Mouse (Mus musculus) spleen, adult 12 weeks (tissue): Measurements from ENCODE around the gene Nodal.
A peak's percentile ranks its signal among the peaks of the same experiment; 100 is the strongest.

Experiments
- DNase-seq: peaks from one replicate; pipeline ENCODE4 v3.0.0; 2022; ENCODE audit warnings: low spot score

Nodal gene

GRCm38 (mm10) chr10:61398125-61398524 lies 19.6 kb upstream of the Nodal start:
- no peak for DNase-seq

DNA sequence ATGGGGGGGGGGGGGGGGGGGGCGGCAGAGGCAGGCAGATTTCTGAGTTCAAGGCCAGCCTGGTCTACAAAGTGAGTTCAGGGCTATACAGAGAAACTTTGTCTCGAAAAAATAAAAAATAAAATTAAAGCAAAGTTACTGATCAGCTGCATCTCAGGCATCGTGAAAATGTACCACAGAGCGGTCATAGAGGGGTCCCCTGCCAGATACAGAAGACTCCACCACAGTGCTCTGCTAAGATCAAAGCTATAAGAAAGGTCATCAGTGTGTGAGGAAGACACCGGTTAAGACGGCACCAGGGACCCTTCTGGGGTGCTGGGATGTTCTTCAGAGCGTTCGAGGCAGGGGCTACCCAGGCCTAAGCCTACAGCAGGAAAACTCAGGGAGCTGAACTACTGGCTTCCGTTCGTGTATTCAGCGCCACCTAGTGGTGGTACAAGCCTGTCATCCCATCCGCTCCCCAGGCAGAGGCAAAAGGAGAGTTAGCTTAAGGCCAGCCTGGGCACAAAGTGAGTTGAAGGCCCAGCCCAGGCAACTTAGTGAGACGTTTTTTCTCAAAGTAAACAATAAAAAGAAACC lies 18.5 kb upstream of the Nodal start:
- DNase-seq: peak; percentile 50

DNA sequence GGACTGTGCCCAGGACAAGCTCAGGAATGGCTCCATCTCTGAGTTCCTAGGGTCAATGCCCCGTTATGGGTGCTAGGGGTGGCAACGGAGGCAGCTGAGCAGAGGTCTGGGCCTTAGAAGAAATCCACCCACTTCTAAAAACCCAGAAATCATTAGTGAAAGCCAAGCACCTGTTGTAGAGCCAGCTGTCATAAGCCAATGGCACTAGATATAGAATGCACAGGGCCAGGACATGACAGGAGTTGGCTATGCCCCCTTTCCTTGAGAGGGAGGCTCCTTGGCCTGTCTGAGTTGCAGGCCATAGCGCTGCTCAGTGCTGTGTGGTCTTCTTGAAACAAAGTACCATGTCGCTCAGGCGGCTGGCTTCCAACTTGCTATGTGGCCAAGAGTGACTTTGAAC lies 17.4 kb upstream of the Nodal start:
- DNase-seq: no peak

GRCm38 (mm10) chr10:61402480-61402879 lies 15.3 kb upstream of the Nodal start:
- no peak for DNase-seq

DNA sequence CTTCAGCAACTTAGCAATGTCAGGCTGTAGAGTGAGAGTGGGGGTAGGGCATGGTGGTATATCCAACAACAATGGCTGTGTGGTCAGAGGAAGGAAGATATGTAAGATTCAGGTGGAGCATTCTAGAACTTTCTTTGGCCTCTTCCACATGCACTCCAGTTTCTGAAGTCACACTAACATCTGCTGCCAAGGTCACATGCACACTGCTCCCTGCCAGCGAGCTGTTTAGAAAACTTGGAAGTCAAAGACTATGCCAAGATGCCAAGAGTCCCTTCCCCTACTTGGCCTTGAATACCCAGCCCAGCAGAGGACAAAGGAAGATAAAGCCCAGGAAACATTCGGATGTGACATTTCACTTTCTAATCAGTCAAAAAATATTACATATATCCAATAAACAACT lies 14.9 kb upstream of the Nodal start:
- DNase-seq: no peak

- DNase-seq: no peak
Observed at GRCm38 (mm10) chr10:61405958-61406357, 11.8 kb upstream of the Nodal start.

- DNase-seq: no peak
Observed at GRCm38 (mm10) chr10:61409776-61410175, 8.0 kb upstream of the Nodal start.

GRCm38 (mm10) chr10:61410193-61410592 lies 7.6 kb upstream of the Nodal start:
- no peak for DNase-seq

DNA sequence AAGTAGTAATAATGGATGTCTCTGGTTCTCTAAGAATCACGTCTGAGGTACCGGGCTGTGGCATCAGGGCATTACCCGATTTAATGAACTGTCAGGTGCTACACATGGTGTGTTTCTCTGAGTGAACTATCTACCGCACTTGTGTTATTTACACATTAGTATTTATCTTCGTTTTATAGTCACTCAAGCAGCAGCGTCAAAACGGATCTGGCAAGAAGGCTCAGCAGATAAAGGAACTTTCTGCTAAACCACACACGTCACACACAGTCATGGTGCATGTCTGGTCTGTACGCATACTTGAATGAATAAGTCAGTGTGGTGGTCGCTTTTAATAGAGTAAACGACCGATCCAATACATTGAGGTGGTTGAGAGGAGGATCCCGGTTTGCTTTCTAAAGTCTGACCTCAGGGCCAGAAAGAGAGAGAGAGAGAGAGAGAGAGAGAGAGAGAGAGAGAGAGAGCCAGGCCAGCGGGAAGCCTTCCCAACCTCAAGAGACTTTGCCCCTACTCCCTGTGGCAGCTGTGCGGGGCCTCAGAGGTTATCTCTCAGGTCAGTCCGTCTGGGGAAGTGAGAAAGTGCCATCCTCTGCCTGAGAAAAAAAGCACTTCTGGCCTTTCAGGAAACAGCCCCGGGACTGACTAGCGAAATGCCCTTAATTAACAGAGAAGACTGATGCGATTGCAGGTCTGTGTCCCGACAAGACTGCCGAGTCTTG lies 4.7 kb upstream of the Nodal start:
- DNase-seq: peak; percentile 25

DNA sequence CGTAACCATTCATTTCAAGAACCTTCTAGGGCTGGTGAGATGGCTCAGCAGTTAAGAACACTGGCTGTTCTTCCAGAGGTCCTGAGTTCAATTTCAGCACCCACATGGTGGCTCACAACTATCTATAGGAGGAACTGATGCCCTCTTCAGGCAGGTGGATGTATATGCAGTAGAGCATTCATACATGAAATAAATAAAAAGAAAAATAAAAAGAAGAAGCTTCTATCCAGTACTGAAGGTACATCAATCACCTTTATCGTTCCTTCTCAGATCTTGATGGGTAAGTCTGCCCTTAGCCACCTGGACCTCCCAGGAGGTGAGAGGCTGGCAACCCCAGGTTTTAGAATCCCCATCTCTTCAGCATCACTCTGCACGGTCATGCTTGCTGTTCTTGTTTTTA lies 2.5 kb upstream of the Nodal start:
- no peak for DNase-seq

- DNase-seq: no peak
Observed at GRCm38 (mm10) chr10:61415890-61416289, 1.9 kb upstream of the Nodal start.

DNA sequence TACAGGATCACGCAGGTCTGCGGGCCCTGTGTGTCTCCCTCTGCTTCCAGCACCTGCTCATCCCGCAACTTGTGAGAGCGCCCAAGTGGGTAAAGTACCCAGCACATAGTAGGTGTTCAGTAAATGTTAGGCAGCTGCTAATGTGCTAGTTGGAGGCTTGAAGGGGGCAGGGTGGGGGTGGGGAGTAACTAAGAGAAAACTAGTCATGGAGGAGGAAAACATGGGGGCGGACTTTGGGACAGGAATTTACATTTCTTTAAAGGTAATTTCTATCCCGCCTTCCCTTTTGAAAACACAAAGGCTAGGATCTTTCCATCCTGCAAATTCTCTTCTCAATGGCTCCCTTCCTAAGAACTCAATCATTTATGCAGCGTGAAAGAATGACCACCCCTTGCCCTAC lies 1.2 kb upstream of the Nodal start:
- DNase-seq: no peak

DNA sequence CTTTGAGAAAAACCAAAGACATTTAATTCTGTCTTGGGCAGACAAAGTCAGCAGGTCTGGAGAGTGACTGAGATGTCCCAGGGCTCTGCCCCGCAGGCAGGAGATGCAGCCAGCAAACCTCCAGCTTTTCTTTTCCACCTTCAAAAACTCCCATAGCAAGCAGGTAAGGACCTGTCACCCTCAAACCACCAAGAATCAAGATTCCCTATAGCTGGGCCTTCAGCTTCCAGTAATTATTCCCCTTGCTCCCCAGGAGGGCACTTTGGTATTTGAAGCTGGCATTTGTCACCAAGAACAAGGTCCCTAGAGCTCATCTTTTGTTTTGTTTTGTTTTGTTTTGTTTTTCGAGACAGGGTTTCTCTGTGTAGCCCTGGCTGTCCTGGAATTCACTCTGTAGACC lies 726 bp upstream of the Nodal start:
- no peak for DNase-seq

GRCm38 (mm10) chr10:61418131-61418900 lies 544 bp downstream of the Nodal start:
- no peak for DNase-seq

- DNase-seq: no peak
Observed at GRCm38 (mm10) chr10:61419146-61419545, 1.4 kb downstream of the Nodal start.

GRCm38 (mm10) chr10:61420011-61420410 lies 2.2 kb downstream of the Nodal start:
- no peak for DNase-seq

- no peak for DNase-seq
Observed at GRCm38 (mm10) chr10:61422861-61423260, 5.1 kb downstream of the Nodal start.

- DNase-seq: no peak
Observed at GRCm38 (mm10) chr10:61423289-61423688, 5.5 kb downstream of the Nodal start.

DNA sequence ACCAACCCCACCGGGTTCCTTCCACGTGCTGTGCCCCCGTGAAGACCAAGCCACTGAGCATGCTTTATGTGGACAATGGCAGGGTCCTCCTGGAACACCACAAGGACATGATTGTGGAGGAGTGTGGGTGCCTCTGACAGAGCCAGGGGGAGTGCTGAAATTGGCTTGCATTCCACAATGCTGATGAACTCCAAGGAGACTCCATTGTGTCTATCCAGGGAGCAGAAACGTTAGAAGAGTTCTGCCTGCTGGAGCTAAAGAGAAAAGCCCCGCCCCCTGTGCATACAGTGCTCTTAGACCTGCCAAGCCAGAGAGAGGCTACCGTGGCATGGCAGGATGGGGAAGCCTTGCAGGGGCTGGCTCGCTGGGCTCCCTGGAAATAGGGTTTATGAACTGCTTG lies 6.7 kb downstream of the Nodal start:
- no peak for DNase-seq

GRCm38 (mm10) chr10:61425047-61425446 lies 7.3 kb downstream of the Nodal start:
- DNase-seq: no peak

DNA sequence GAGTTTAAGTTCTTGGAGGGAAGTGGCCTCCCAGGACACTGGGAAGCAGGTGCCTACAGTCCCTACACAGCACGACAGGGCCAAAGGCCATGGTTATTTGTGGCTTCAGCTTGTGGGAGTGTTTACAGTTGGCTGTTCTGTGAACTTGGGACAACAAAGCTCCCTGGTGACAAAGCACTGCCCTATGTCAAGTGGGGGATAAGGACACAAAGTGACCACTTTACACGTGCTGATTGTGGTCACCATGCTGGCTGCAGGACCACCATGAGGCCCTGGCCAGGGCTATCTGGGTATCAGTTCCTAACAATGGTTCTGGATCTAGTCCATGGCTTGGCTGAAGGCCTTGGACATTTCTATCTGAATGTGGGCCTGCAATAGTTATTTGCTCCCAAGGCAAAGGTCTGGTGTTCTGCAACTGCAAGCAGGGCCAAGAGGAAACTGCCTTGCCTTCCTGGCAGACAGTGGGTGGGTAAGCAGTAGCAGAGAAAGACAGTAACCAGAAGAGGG lies 8.5 kb downstream of the Nodal start:
- no peak for DNase-seq

DNA sequence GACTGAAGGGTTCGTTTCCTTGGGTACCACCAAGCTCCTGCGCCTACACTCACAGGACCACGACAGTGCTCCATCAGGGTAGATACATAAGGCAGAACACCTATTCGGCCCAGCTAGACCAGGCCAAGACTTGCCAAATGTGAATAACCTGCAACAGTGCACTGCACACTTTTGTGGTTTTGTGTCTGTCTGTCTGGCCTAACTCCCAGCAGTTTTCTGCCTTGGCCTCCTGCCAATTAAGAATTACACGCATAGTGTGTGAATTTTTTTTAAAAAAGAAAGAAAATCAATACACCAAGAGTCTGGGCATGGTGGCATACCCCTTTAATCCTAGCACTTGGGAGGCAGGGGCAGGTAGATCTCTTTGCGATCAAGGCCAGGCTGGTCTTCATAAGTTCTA lies 10.2 kb downstream of the Nodal start:
- no peak for DNase-seq

- no peak for DNase-seq
Observed at GRCm38 (mm10) chr10:61428416-61428815, 10.6 kb downstream of the Nodal start.
